Mouse (Mus musculus): ENCODE data around the gene Gm8994.

GRCm38 (mm10) chr6:136347053-136347452 is 19.7 kb downstream of the Gm8994 start:
- TF ChIP-seq CTCF (conservative IDR thresholded peaks at IDR 0.05; ENCODE audit: low read length) = no peak
- no peak for TF ChIP-seq POU5F1 (IDR thresholded peaks at IDR 0.05; ENCODE audit: borderline replicate concordance, low read length)
- no peak for TF ChIP-seq NANOG (IDR thresholded peaks at IDR 0.05; ENCODE audit: borderline replicate concordance, low read length)

All from E14TG2a.4 (cell line).